Mouse (Mus musculus): ENCODE data around the gene Diaph2. TPM values are rescaled to one million over a fixed set of nuclear protein-coding genes. Genes with fewer than 3 reads are reported as not detected.

Diaph2 gene
- 4.2 and 6.3 TPM in 2 replicates for polyA plus RNA-seq (2012)

DNA sequence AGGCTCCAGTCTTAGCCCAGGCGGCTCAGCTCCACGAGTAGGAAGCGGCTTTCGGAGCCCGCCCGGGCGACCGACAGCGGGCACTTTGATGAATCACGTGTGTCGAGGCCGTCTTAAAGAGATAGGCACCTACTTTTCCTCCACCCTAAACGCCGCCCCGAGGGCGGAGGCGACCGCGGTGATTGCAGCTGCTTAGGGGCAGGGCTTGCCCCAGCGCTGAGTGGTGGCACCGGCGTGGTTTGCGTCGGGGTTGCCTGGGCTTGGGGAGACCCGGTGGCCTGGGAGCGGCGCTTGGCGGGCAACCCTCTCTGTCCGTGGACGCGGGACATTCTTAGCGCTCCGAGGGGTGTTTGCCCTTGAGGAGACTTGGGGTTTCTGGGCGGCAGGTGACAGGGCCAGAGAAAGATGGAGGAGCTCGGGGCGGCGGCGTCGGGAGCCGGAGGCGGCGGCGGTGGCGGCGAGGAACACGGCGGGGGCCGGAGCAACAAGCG is at the start of gene Diaph2:
Gene Diaph2 (plus strand): TSS at position 172 of the 491 bp plus-strand sequence.

Measured in megakaryocyte-erythroid progenitor cell, adult 5 weeks (primary cell).